Mouse (Mus musculus): ENCODE measurements around the gene Atad5. TPM values are rescaled to one million over a fixed set of nuclear protein-coding genes. Genes with fewer than 3 reads are reported as not detected.
"Not testable (repeated sequence)": the region's sequence is repeated elsewhere in the genome, so short reads cannot be mapped to it uniquely, and the experiment has no call there.

Atad5 gene
- total RNA-seq, 2 experiments from 2014 or later: 1.8 to 2.0 TPM

GRCm38 (mm10) chr11:80145787-80146275 lies 56.6 kb downstream of the Atad5 start:
- DNase-seq: no peak
- intact Hi-C loops (cut with DNase I): no loop called here

- intact Hi-C loops (cut with DNase I): no loop called here
- no peak for DNase-seq
Measured at GRCm38 (mm10) chr11:80147748-80148147, 58.5 kb downstream of the Atad5 start.

GRCm38 (mm10) chr11:80148313-80148712 lies 59.1 kb downstream of the Atad5 start:
- intact Hi-C loops (cut with DNase I): no loop called here
- peak; percentile 53 to 60 for DNase-seq

GRCm38 (mm10) chr11:80148974-80149373 lies 59.8 kb downstream of the Atad5 start:
- DNase-seq; intact Hi-C loops (cut with DNase I): not testable (repeated sequence)

GRCm38 (mm10) chr11:80149412-80150023 lies 60.3 kb downstream of the Atad5 start:
- no peak for DNase-seq
- intact Hi-C loops (cut with DNase I): no loop called here

- DNase-seq: no peak
- intact Hi-C loops (cut with DNase I): no loop called here
Measured at GRCm38 (mm10) chr11:80150566-80150965, 61.4 kb downstream of the Atad5 start.

- DNase-seq: no peak
- intact Hi-C loops (cut with DNase I): no loop called here
Measured at GRCm38 (mm10) chr11:80151541-80151940, 62.3 kb downstream of the Atad5 start.

- DNase-seq: no peak
- intact Hi-C loops (cut with DNase I): no loop called here
Measured at GRCm38 (mm10) chr11:80152376-80152775, 63.2 kb downstream of the Atad5 start.

GRCm38 (mm10) chr11:80153857-80154495 lies 64.8 kb downstream of the Atad5 start, which contains the start of gene Adap2:
TSS of gene Adap2 (plus strand) at chr11:80154105.
- DNase-seq: peak; percentile 94 to 95
- intact Hi-C loops (cut with DNase I): no loop called here

- DNase-seq: no peak
- intact Hi-C loops (cut with DNase I): no loop called here
Measured at GRCm38 (mm10) chr11:80154501-80154900, 65.3 kb downstream of the Atad5 start.

- intact Hi-C loops (cut with DNase I): no loop called here
- DNase-seq: no peak
Measured at GRCm38 (mm10) chr11:80155541-80155940, 66.3 kb downstream of the Atad5 start.

GRCm38 (mm10) chr11:80155961-80156360 lies 66.8 kb downstream of the Atad5 start:
- intact Hi-C loops (cut with DNase I): no loop called here
- DNase-seq: no peak

- no peak for DNase-seq
- intact Hi-C loops (cut with DNase I): no loop called here
Measured at GRCm38 (mm10) chr11:80156841-80157240, 67.6 kb downstream of the Atad5 start.

- no peak for DNase-seq
- intact Hi-C loops (cut with DNase I): no loop called here
Measured at GRCm38 (mm10) chr11:80159018-80159417, 69.8 kb downstream of the Atad5 start.

GRCm38 (mm10) chr11:80161041-80161440 lies 71.8 kb downstream of the Atad5 start:
- DNase-seq: no peak
- intact Hi-C loops (cut with DNase I): no loop called here

GRCm38 (mm10) chr11:80163362-80164116 lies 74.3 kb downstream of the Atad5 start:
- DNase-seq: no peak
- intact Hi-C loops (cut with DNase I): no loop called here

- no peak for DNase-seq
- intact Hi-C loops (cut with DNase I): no loop called here
Measured at GRCm38 (mm10) chr11:80164224-80164623, 75.0 kb downstream of the Atad5 start.

GRCm38 (mm10) chr11:80168121-80168520 lies 78.9 kb downstream of the Atad5 start:
- intact Hi-C loops (cut with DNase I): no loop called here
- no peak for DNase-seq

GRCm38 (mm10) chr11:80168611-80169249 lies 79.5 kb downstream of the Atad5 start:
- no peak for DNase-seq
- intact Hi-C loops (cut with DNase I): no loop called here

- DNase-seq: no peak
- intact Hi-C loops (cut with DNase I): no loop called here
Measured at GRCm38 (mm10) chr11:80169629-80170028, 80.4 kb downstream of the Atad5 start.

- intact Hi-C loops (cut with DNase I): no loop called here
- DNase-seq: no peak
Measured at GRCm38 (mm10) chr11:80170351-80170750, 81.2 kb downstream of the Atad5 start.

All from heart, postnatal 14 days (tissue).